Mouse (Mus musculus) layer of hippocampus, postnatal 36 days (tissue): Measurements from ENCODE around the gene Trim43c. TPM values are rescaled to one million over a fixed set of nuclear protein-coding genes. Genes with fewer than 3 reads are reported as not detected.
A peak's percentile ranks its signal among the peaks of the same experiment; 100 is the strongest.
"Not testable (repeated sequence)": the region's sequence is repeated elsewhere in the genome, so short reads cannot be mapped to it uniquely, and the experiment has no call there.

ENCODE experiments used
- DNase-seq, 2 experiments: peaks; one replicate each; pipeline ENCODE4 v3.0.0; 2022
- total RNA-seq, 2 experiments: library from RNA; stranded (reverse); gene quantifications; 2 replicates each; pipeline ENCODE4 v1.2.3; 2021

The Trim43c gene
- total RNA-seq: not detected

- DNase-seq: not testable (repeated sequence)
Observed at GRCm38 (mm10) chr9:88838864-88839263, at the start of gene Trim43c. TSS of gene Trim43c (plus strand) at chr9:88839164.

GRCm38 (mm10) chr9:88853072-88853471 lies 14.1 kb downstream of the Trim43c start:
- not testable (repeated sequence) for DNase-seq

DNA sequence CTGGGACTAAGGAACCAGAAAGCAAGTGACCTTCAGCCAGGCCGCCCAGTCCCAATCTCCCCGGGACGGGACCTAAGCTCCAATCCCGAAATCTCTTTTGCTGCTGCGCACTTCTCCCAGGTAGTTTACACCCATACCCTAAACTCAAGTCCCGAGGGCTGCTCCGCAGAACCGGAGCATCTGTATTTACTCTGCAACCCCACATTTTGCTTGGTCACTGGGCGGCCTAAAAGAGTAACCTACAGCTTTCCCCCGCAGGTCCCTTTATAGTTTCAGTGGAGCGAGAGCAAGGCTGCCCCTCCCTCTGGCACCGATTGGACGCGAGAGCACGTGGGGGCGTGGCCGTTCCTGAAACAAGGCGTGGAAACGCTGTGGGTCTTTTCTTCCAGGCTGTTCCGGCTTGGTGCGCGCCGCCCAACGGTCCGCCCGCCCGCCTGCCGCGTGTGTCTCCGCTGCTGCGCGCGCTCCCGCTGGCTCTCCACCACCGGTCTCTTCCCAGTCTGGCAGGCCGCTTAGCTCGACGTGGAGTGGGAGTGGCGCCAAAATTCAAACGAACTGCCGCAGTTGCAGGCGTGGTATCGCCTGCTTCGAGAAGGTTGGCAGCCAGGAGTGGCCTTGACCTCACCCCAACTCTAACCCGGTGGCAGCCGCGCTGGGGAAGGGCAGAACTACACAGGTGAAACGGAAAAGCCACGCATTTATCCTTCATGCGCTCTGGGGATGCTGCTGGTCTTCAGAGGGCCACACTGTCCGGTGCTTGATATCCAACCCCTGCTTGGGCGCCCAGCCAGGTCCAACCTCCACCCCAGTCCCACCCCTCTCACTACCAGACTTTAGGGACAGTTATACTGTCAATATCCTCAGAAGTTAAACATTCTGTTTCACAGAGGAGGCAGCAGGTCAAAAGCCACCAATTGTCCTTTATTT lies 19.9 kb downstream of the Trim43c start:
- peak; percentile 78 to 83 for DNase-seq

Other genes with a start within 250 kb of the Trim43c start
- 10 to 100 TPM; 25.5 to 28.1 TPM for gene Mthfsl, start 118.9 kb upstream of the Trim43c start, total RNA-seq
- gene Bcl2a1d, start 107.2 kb upstream of the Trim43c start, total RNA-seq: not detected
- not detected for gene Bcl2a1a, start 117.7 kb downstream of the Trim43c start, total RNA-seq